Comparison of ENCODE assay signal across 8 mouse cellular contexts in genomic region chr8:111941101-111941454, GRCm38 (mm10). TPM values are rescaled to one million over a fixed set of nuclear protein-coding genes. Genes with fewer than 3 reads are reported as not detected.
DNase-seq lines count a peak whose midpoint lies in the region; ATAC-seq and TF ChIP-seq lines count a peak whose summit lies in the region.

No protein-coding gene starts in this region.

- 2% methylated on average over 22 of the region's 23 CpGs for WGBS in forebrain, postnatal 0 days
- WGBS in hindbrain, embryonic 13.5 days = under 1% methylated on average over 23 of the region's 23 CpGs
- WGBS in limb, embryonic 12.5 days = 0% methylated on average over 23 of the region's 23 CpGs
- WGBS in midbrain, embryonic 10.5 days = under 1% methylated on average over 23 of the region's 23 CpGs
- WGBS in small intestine, adult 2 months = under 1% methylated on average over 23 of the region's 23 CpGs

- no peak for TF ChIP-seq CTCF in forebrain, postnatal 0 days (IDR thresholded peaks at IDR 0.05; ENCODE audit: low read depth)
- no peak for TF ChIP-seq CTCF in small intestine, adult 2 months (IDR thresholded peaks at IDR 0.05; ENCODE audit: extremely low read depth, insufficient read length, insufficient replicate concordance, low read depth, low read length)

- H3K27me3 ChIP-seq in forebrain, postnatal 0 days (ENCODE audit: insufficient read depth, low read length) = no peaks in the 10 kb centered on the region
- H3K27me3 ChIP-seq in hindbrain, embryonic 13.5 days = no peaks in the 10 kb centered on the region
- H3K27me3 ChIP-seq in limb, embryonic 12.5 days = no peaks in the 10 kb centered on the region
- H3K27me3 ChIP-seq in midbrain, embryonic 10.5 days (ENCODE audit: low read depth, poor library complexity, severe bottlenecking) = no peaks in the 10 kb centered on the region
- H3K27me3 ChIP-seq in small intestine, adult 2 months (ENCODE audit: control insufficient read depth, insufficient read depth, low read length) = no peaks in the 10 kb centered on the region

- H3K4me2 ChIP-seq in forebrain, postnatal 0 days (ENCODE audit: low read depth) = peak overlapping the region; percentile 94
- peak overlapping the region; percentile 100 for H3K4me2 ChIP-seq in hindbrain, embryonic 13.5 days
- H3K4me2 ChIP-seq in limb, embryonic 12.5 days = peak overlapping the region; percentile 92

- H3K9me3 ChIP-seq in forebrain, postnatal 0 days (ENCODE audit: low read length) = no peaks in the 10 kb centered on the region
- H3K9me3 ChIP-seq in hindbrain, embryonic 13.5 days = no peaks in the 10 kb centered on the region
- no peaks in the 10 kb centered on the region for H3K9me3 ChIP-seq in limb, embryonic 12.5 days
- no peaks in the 10 kb centered on the region for H3K9me3 ChIP-seq in midbrain, embryonic 10.5 days (replicated peaks)

- peak overlapping the region; percentile 84 for H3K9ac ChIP-seq in forebrain, postnatal 0 days
- peak overlapping the region; percentile 98 for H3K9ac ChIP-seq in hindbrain, embryonic 13.5 days
- peak overlapping the region; percentile 85 for H3K9ac ChIP-seq in limb, embryonic 12.5 days (replicated peaks)

- ATAC-seq in frontal cortex, adult (ENCODE audit: low TSS enrichment) = peak; percentile 15
- ATAC-seq in forebrain, postnatal 0 days = peak; percentile 21; the same call in 1 of the 2 replicates
- peak; percentile 30 for ATAC-seq in hindbrain, embryonic 13.5 days (ENCODE audit: low FRiP score)
- peak; percentile 38; the same call in 1 of the 2 replicates for ATAC-seq in limb, embryonic 12.5 days (ENCODE audit: insufficient number of reproducible peaks, insufficient read depth, low FRiP score, low TSS enrichment, low read depth)

- H3K36me3 ChIP-seq in forebrain, postnatal 0 days (ENCODE audit: insufficient read depth) = peaks cover 31% of the 10 kb centered on the region
- H3K36me3 ChIP-seq in hindbrain, embryonic 13.5 days = peaks cover 38% of the 10 kb centered on the region
- peaks cover 31% of the 10 kb centered on the region for H3K36me3 ChIP-seq in limb, embryonic 12.5 days
- H3K36me3 ChIP-seq in midbrain, embryonic 10.5 days = peaks cover 43% of the 10 kb centered on the region
- H3K36me3 ChIP-seq in small intestine, adult 2 months (ENCODE audit: control insufficient read depth, insufficient read depth, low read length) = peaks cover 22% of the 10 kb centered on the region

- H3K27ac ChIP-seq in brown adipose tissue, adult 24 weeks (replicated peaks; ENCODE audit: low read depth, low read length) = peak overlapping the region; percentile 43
- peak overlapping the region; percentile 74 for H3K27ac ChIP-seq in forebrain, postnatal 0 days (ENCODE audit: low read depth, low read length)
- peak overlapping the region; percentile 82 for H3K27ac ChIP-seq in hindbrain, embryonic 13.5 days
- peak overlapping the region; percentile 62; the same call in 1 of the 2 replicates for H3K27ac ChIP-seq in limb, embryonic 12.5 days
- peak overlapping the region; percentile 88 for H3K27ac ChIP-seq in midbrain, embryonic 10.5 days (replicated peaks)
- H3K27ac ChIP-seq in small intestine, adult 2 months (ENCODE audit: insufficient read depth, low read depth, low read length) = peak overlapping the region; percentile 26

- 0 out of 2 replicates have a peak, but pooled peaks cover 6% of the 10 kb centered on the region for H3K4me1 ChIP-seq in brown adipose tissue, adult 24 weeks (ENCODE audit: control insufficient read depth, insufficient read depth, insufficient read length, low read length)
- 0 out of 2 replicates have a peak, but pooled peaks cover 12% of the 10 kb centered on the region for H3K4me1 ChIP-seq in forebrain, postnatal 0 days (ENCODE audit: insufficient read depth)
- peaks cover 22% of the 10 kb centered on the region for H3K4me1 ChIP-seq in hindbrain, embryonic 13.5 days (replicated peaks)
- peaks cover 18% of the 10 kb centered on the region for H3K4me1 ChIP-seq in limb, embryonic 12.5 days (replicated peaks)
- H3K4me1 ChIP-seq in midbrain, embryonic 10.5 days = peaks cover 20% of the 10 kb centered on the region
- peaks cover 3% of the 10 kb centered on the region for H3K4me1 ChIP-seq in small intestine, adult 2 months (ENCODE audit: control insufficient read depth, insufficient read depth, insufficient read length, low read length)

- no peak for DNase-seq in frontal cortex, adult 2 months (ENCODE audit: extremely low spot score in 1 of 2, low spot score in 1 of 2)
- DNase-seq in forebrain, postnatal 0 days = no peak
- peak; percentile 28 for DNase-seq in midbrain, embryonic 10.5 days (ENCODE audit: low spot score)

- H3K4me3 ChIP-seq in brown adipose tissue, adult 24 weeks (ENCODE audit: insufficient read depth, low read depth, low read length) = peak overlapping the region; percentile 92
- peak overlapping the region; percentile 100 for H3K4me3 ChIP-seq in forebrain, postnatal 0 days (ENCODE audit: low read depth, low read length)
- peak overlapping the region; percentile 99 for H3K4me3 ChIP-seq in hindbrain, embryonic 13.5 days
- H3K4me3 ChIP-seq in limb, embryonic 12.5 days (replicated peaks) = peak overlapping the region; percentile 99
- peak overlapping the region; percentile 99 for H3K4me3 ChIP-seq in midbrain, embryonic 10.5 days
- peak overlapping the region; percentile 88 for H3K4me3 ChIP-seq in small intestine, adult 2 months (ENCODE audit: low read depth, low read length)

- TF ChIP-seq POLR2A in small intestine, adult 2 months (IDR thresholded peaks at IDR 0.05; ENCODE audit: low read depth, low read length) = no peak; the same call in 1 of the 2 replicates

RNA-seq across cellular contexts. Expression of gene Gabarapl2, which starts 0.6 kb away (rescaled TPM):
- polyA plus RNA-seq in frontal cortex, adult 2 months (2012; rRNA removed) = 251 and 275 TPM in 2 replicates
- polyA plus RNA-seq in brown adipose tissue, adult 24 weeks (2012; ENCODE audit: insufficient read depth, insufficient read length, missing spikeins) = 116 and 142 TPM in 2 replicates
- total RNA-seq in forebrain, postnatal 0 days (2014; rRNA removed) = 155 and 165 TPM in 2 replicates
- polyA plus RNA-seq in forebrain, postnatal 0 days (2015; fragmentation: Nextera tagmentation; extraction: Ambion mirVana) = 484 and 489 TPM in 2 replicates
- 472 and 492 TPM in 2 replicates for polyA plus RNA-seq in hindbrain, embryonic 13.5 days (2015; fragmentation: Nextera tagmentation; extraction: Ambion mirVana)
- polyA plus RNA-seq in limb, embryonic 12.5 days (2016; fragmentation: Nextera tagmentation; extraction: Ambion mirVana) = 162 and 173 TPM in 2 replicates
- 235 and 259 TPM in 2 replicates for polyA plus RNA-seq in midbrain, embryonic 10.5 days (2016; fragmentation: Nextera tagmentation; extraction: Ambion mirVana)
- polyA plus RNA-seq in small intestine, adult 2 months (2012; rRNA removed) = 10.2 and 14.1 TPM in 2 replicates

RNA-seq across cellular contexts. Expression of gene Tmem231, which starts 7.4 kb away (rescaled TPM):
- polyA plus RNA-seq in frontal cortex, adult 2 months (2012; rRNA removed) = 13.3 and 13.9 TPM in 2 replicates
- 0.54 and 2.1 TPM in 2 replicates for polyA plus RNA-seq in brown adipose tissue, adult 24 weeks (2012; ENCODE audit: insufficient read depth, insufficient read length, missing spikeins)
- 15.9 and 19.9 TPM in 2 replicates for total RNA-seq in forebrain, postnatal 0 days (2014; rRNA removed)
- 12.3 and 14.7 TPM in 2 replicates for polyA plus RNA-seq in forebrain, postnatal 0 days (2015; fragmentation: Nextera tagmentation; extraction: Ambion mirVana)
- polyA plus RNA-seq in hindbrain, embryonic 13.5 days (2015; fragmentation: Nextera tagmentation; extraction: Ambion mirVana) = 16.8 and 17.6 TPM in 2 replicates
- polyA plus RNA-seq in limb, embryonic 12.5 days (2016; fragmentation: Nextera tagmentation; extraction: Ambion mirVana) = 20.9 and 23.4 TPM in 2 replicates
- polyA plus RNA-seq in midbrain, embryonic 10.5 days (2016; fragmentation: Nextera tagmentation; extraction: Ambion mirVana) = 26.7 TPM in 2 replicates
- polyA plus RNA-seq in small intestine, adult 2 months (2012; rRNA removed) = 0.89 and 1.5 TPM in 2 replicates

RNA-seq across cellular contexts. Expression of gene Chst5, which starts 30.8 kb away (rescaled TPM):
- polyA plus RNA-seq in frontal cortex, adult 2 months (2012; rRNA removed) = 1.2 and 1.4 TPM in 2 replicates
- polyA plus RNA-seq in brown adipose tissue, adult 24 weeks (2012; ENCODE audit: insufficient read depth, insufficient read length, missing spikeins) = not detected in 2 replicates
- total RNA-seq in forebrain, postnatal 0 days (2014; rRNA removed) = 1.5 and 3.7 TPM in 2 replicates
- 1.8 and 2.6 TPM in 2 replicates for polyA plus RNA-seq in forebrain, postnatal 0 days (2015; fragmentation: Nextera tagmentation; extraction: Ambion mirVana)
- 4.7 and 4.9 TPM in 2 replicates for polyA plus RNA-seq in hindbrain, embryonic 13.5 days (2015; fragmentation: Nextera tagmentation; extraction: Ambion mirVana)
- polyA plus RNA-seq in limb, embryonic 12.5 days (2016; fragmentation: Nextera tagmentation; extraction: Ambion mirVana) = 3.8 and 4.3 TPM in 2 replicates
- polyA plus RNA-seq in midbrain, embryonic 10.5 days (2016; fragmentation: Nextera tagmentation; extraction: Ambion mirVana) = 2.1 and 2.9 TPM in 2 replicates
- 0.09 and 0.15 TPM in 2 replicates for polyA plus RNA-seq in small intestine, adult 2 months (2012; rRNA removed)

RNA-seq across cellular contexts. Expression of gene Adat1, which starts 51.0 kb away (rescaled TPM):
- 7.8 and 8.0 TPM in 2 replicates for polyA plus RNA-seq in frontal cortex, adult 2 months (2012; rRNA removed)
- polyA plus RNA-seq in brown adipose tissue, adult 24 weeks (2012; ENCODE audit: insufficient read depth, insufficient read length, missing spikeins) = 1.5 and 2.4 TPM in 2 replicates
- total RNA-seq in forebrain, postnatal 0 days (2014; rRNA removed) = 4.5 TPM in 2 replicates
- 3.4 and 4.3 TPM in 2 replicates for polyA plus RNA-seq in forebrain, postnatal 0 days (2015; fragmentation: Nextera tagmentation; extraction: Ambion mirVana)
- polyA plus RNA-seq in hindbrain, embryonic 13.5 days (2015; fragmentation: Nextera tagmentation; extraction: Ambion mirVana) = 8.1 and 8.5 TPM in 2 replicates
- polyA plus RNA-seq in limb, embryonic 12.5 days (2016; fragmentation: Nextera tagmentation; extraction: Ambion mirVana) = 13.4 and 13.5 TPM in 2 replicates
- 13.1 and 15.9 TPM in 2 replicates for polyA plus RNA-seq in midbrain, embryonic 10.5 days (2016; fragmentation: Nextera tagmentation; extraction: Ambion mirVana)
- 0.60 and 0.91 TPM in 2 replicates for polyA plus RNA-seq in small intestine, adult 2 months (2012; rRNA removed)

Comparison
In these comparisons a context has a peak if more than half of its experiments do, and no peak if none do; other contexts are left out.
1. H3K27ac ChIP-seq: peak in every context shown above with its lines; median percentile 88 in midbrain, embryonic 10.5 days; 82 in hindbrain, embryonic 13.5 days; 74 in forebrain, postnatal 0 days; 62 in limb, embryonic 12.5 days; 43 in brown adipose tissue, adult 24 weeks; 26 in small intestine, adult 2 months.